Mouse (Mus musculus) ES-Bruce4 (cell line): ENCODE data around the gene Sorcs2.

Experiments
- CTCF ChIP-seq: IDR thresholded peaks from one replicate; pipeline ENCODE4 v1.8.1; 2011; ENCODE audit warnings: low read depth, low read length
- POLR2A ChIP-seq: IDR thresholded peaks from one replicate; pipeline ENCODE4 v1.8.1; 2011; ENCODE audit warnings: low read length; ENCODE audit not compliant: insufficient read depth

DNA sequence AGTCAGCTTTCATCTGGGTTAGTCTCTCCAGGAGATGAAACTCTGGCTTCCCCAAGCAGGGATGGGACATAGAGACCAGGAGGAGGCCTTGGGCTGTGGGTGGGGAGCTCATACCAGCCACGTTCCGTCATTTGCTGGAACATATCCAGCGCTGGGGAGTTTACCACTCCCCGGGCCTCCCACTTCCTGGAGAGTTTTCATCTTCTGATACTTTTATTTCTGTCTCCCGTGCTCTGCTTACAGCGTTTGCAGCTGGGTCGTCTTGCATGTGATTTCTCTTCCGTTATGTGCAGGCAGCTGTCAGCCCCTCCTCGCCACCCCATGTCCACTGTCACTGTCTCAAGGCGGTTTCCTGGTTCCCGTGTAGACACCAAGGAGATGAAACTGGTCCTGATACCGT, 424.1 kb downstream of the Sorcs2 start:
- no peak for TF ChIP-seq POLR2A
- no peak for TF ChIP-seq CTCF
